Mouse (Mus musculus) liver, embryonic 14.5 days (tissue): ENCODE measurements around the gene Ces5a.

Source experiments
- CTCF ChIP-seq: IDR thresholded peaks from 2 replicates; pipeline ENCODE4 v1.5.1; 2016; ENCODE audit warnings: antibody characterized with exemption, low read depth, control low read depth
- EP300 ChIP-seq: IDR thresholded peaks from 2 replicates; pipeline ENCODE4 v1.6.1; 2016; ENCODE audit warnings: antibody characterized with exemption, low read depth

DNA sequence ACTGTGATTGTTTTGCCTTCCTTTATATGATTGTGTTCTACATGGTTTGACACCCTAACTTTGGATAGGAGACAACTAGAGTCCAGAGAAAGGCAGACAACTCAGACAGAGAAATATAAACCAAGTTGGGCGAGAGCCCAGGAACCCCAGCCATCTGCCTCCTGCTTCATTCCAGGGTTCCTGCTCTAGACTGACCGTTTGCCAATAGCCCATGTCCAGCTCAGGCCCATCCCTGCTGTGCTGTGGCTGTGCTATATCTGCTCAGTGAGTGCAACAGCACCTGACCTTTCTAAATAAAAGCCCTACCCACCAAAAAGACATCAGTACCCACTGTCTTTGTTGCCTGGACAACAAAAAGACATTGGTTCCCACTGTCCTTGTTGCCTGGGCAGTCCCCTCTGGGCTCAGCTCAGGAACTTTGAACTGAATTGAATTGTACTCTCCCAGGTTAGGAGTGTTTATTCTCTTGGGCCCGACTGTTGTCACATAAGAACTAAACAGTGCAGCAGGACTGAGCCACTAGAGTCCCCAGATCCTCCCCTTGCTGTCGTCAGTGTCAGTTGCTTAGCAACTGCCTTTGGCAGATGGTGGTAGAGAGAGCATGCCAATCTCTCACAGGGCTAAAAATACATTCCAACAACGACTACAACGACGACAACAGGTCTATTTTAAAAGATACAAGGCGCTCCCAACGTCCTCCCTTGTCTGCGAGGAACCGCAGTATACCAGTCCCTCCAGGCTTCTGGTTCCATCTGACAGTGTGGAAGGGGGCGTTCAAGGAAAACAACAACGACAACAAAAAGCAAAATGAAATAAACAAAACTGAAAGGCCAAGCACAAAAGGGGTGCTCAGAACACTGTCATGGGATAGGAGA lies 33.9 kb upstream of the Ces5a start:
- TF ChIP-seq CTCF (no peak), EP300 (no peak)
